Mouse (Mus musculus) forebrain, postnatal 0 days (tissue): Measurements from ENCODE around the gene Olfr95. TPM values are rescaled to one million over a fixed set of nuclear protein-coding genes. Genes with fewer than 3 reads are reported as not detected.
A peak's percentile ranks its signal among the peaks of the same experiment; 100 is the strongest.
"Not testable (repeated sequence)": the region's sequence is repeated elsewhere in the genome, so short reads cannot be mapped to it uniquely, and the experiment has no call there.

Experiments used
- ATAC-seq: fragments of 200-750 bp; cut with Nextera tagmentation; 2 replicates; pipeline ENCODE4 v1.8.0; 2017; ENCODE audit warnings: mild to moderate bottlenecking, moderate library complexity
- DNase-seq: peaks from one replicate; pipeline ENCODE4 v3.0.0-alpha.2; 2015
- H3K27ac ChIP-seq: fragments of 300-500 bp; sonication (generic); 2 replicates; pipeline ENCODE4 v1.5.1; 2014; ENCODE audit warnings: low read depth, mild to moderate bottlenecking, antibody characterized with exemption, low read length, moderate library complexity, mixed read lengths
- H3K27me3 ChIP-seq: fragments of 300-500 bp; sonication (generic); 2 replicates; pipeline ENCODE4 v1.6.1; 2014; ENCODE audit warnings: mild to moderate bottlenecking, low read length, mixed read lengths; ENCODE audit not compliant: insufficient read depth
- H3K36me3 ChIP-seq: fragments of 300-500 bp; sonication (generic); 2 replicates; pipeline ENCODE4 v1.6.1; 2014; ENCODE audit warnings: mild to moderate bottlenecking, moderate library complexity; ENCODE audit not compliant: insufficient read depth
- H3K4me1 ChIP-seq: fragments of 300-500 bp; sonication (generic); 2 replicates; pipeline ENCODE4 v1.6.1; 2014; ENCODE audit warnings: antibody characterized with exemption; ENCODE audit not compliant: insufficient read depth
- H3K4me2 ChIP-seq: fragments of 300-500 bp; sonication (generic); 2 replicates; pipeline ENCODE4 v1.6.1; 2014; ENCODE audit warnings: low read depth, mild to moderate bottlenecking, moderate library complexity
- H3K4me3 ChIP-seq: fragments of 300-500 bp; sonication (generic); 2 replicates; pipeline ENCODE4 v1.5.1; 2014; ENCODE audit warnings: low read depth, low read length, mixed read lengths
- H3K9ac ChIP-seq: fragments of 300-500 bp; sonication (generic); 2 replicates; pipeline ENCODE4 v1.6.1; 2014; ENCODE audit warnings: mild to moderate bottlenecking
- H3K9me3 ChIP-seq: fragments of 300-500 bp; sonication (generic); 2 replicates; pipeline ENCODE4 v1.6.1; 2016; ENCODE audit warnings: low read length
- CTCF ChIP-seq: sonication (generic); IDR thresholded peaks from 2 replicates; pipeline ENCODE4 v1.5.1; 2016; ENCODE audit warnings: antibody characterized with exemption, control low read depth, low read depth
- WGBS: fragments of 180-500 bp; shearing (Covaris S2); extraction: QIAGEN DNeasy Blood & Tissue Kit; methylation state at CpG from one replicate; pipeline ENCODE4 v1.1.7; 2014; 5-methylcytosine and 5-hydroxymethylcytosine counted together
- polyA plus RNA-seq: library from polyadenylated mRNA; unstranded; fragments of >200 nt; fragmentation: Nextera tagmentation; extraction: Ambion mirVana; gene quantifications from 2 replicates; pipeline ENCODE4 v1.2.1, GENCODE M21; 2015
- total RNA-seq: library from RNA; depleted of rRNA; stranded (reverse); fragments of >200 nt; gene quantifications from 2 replicates; pipeline ENCODE4 v1.2.3, GENCODE M21; 2014; rRNA removed

The Olfr95 gene
- total RNA-seq (0.05 TPM in 1 of 2 replicates, not detected in the other), polyA plus RNA-seq (not detected in 2 replicates)

- WGBS: 81% methylated on average over 3 of the region's 3 CpGs
- Histone ChIP-seq H3K27ac (no peak within 1 kb of the TSS), H3K9me3 (no peaks in the 10 kb centered on the region), H3K36me3 (no peaks in the 10 kb centered on the region), H3K4me3 (no peak within 1 kb of the TSS), H3K27me3 (no peaks in the 10 kb centered on the region), H3K4me2 (no peak within 1 kb of the TSS), H3K4me1 (no peaks in the 10 kb centered on the region), H3K9ac (no peak within 1 kb of the TSS)
- DNase-seq: no peak
- no peak for ATAC-seq
- TF ChIP-seq CTCF: no peak
These were observed at the start of gene Olfr95 for GRCm38 (mm10) chr17:37213018-37213417. Gene Olfr95 (minus strand): TSS chr17:37213118.

- no peak overlapping the region for H3K4me3 ChIP-seq
These were observed 37.6 kb upstream of the Olfr95 start for GRCm38 (mm10) chr17:37250544-37250943.

GRCm38 (mm10) chr17:37249460-37249859, 36.5 kb upstream of the Olfr95 start:
- H3K36me3 ChIP-seq: no peaks in the 10 kb centered on the region
- H3K4me1 ChIP-seq: no peaks in the 10 kb centered on the region
- no peak for TF ChIP-seq CTCF
- H3K9ac ChIP-seq: no peak overlapping the region
- no peaks in the 10 kb centered on the region for H3K27me3 ChIP-seq
- no peaks in the 10 kb centered on the region for H3K9me3 ChIP-seq
- DNase-seq (no peak), ATAC-seq (no peak)
- H3K4me3 ChIP-seq: no peak overlapping the region
- H3K27ac ChIP-seq: no peak overlapping the region
- H3K4me2 ChIP-seq: no peak overlapping the region

More at GRCm38 (mm10) chr17:37250544-37250943, 37.6 kb upstream of the Olfr95 start:
- H3K4me1 ChIP-seq: no peaks in the 10 kb centered on the region
- TF ChIP-seq CTCF: peak; percentile 32
- H3K36me3 ChIP-seq: no peaks in the 10 kb centered on the region
- no peak for ATAC-seq
- H3K4me2 ChIP-seq: no peak overlapping the region
- no peaks in the 10 kb centered on the region for H3K27me3 ChIP-seq
- 12% methylated on average over 1 of the region's 1 CpGs for WGBS
- DNase-seq: no peak
- no peaks in the 10 kb centered on the region for H3K9me3 ChIP-seq
- no peak overlapping the region for H3K27ac ChIP-seq
- no peak overlapping the region for H3K9ac ChIP-seq

- H3K27me3 ChIP-seq: no peaks in the 10 kb centered on the region
- DNase-seq: peak; percentile 45
- peak; percentile 76 for ATAC-seq
- H3K9me3 ChIP-seq: no peaks in the 10 kb centered on the region
- no peak overlapping the region for H3K4me3 ChIP-seq
- H3K4me1 ChIP-seq: no peaks in the 10 kb centered on the region
- WGBS: 27% methylated on average over 5 of the region's 5 CpGs
- H3K9ac ChIP-seq: no peak overlapping the region
- H3K36me3 ChIP-seq: no peaks in the 10 kb centered on the region
- no peak overlapping the region for H3K4me2 ChIP-seq
- peak; percentile 6; the same call in 1 of the 2 replicates for TF ChIP-seq CTCF
- no peak overlapping the region for H3K27ac ChIP-seq
These were observed 33.8 kb upstream of the Olfr95 start for GRCm38 (mm10) chr17:37246715-37247114.

- no peak for TF ChIP-seq CTCF
- H3K4me1 ChIP-seq: no peaks in the 10 kb centered on the region
- ATAC-seq (no peak), DNase-seq (no peak)
- no peaks in the 10 kb centered on the region for H3K36me3 ChIP-seq
- no peak overlapping the region for H3K9ac ChIP-seq
- H3K27ac ChIP-seq: no peak overlapping the region
- no peak overlapping the region for H3K4me3 ChIP-seq
- H3K27me3 ChIP-seq: no peaks in the 10 kb centered on the region
- no peak overlapping the region for H3K4me2 ChIP-seq
- H3K9me3 ChIP-seq: no peaks in the 10 kb centered on the region
- WGBS: 60% methylated on average over 3 of the region's 3 CpGs
These were observed 29.3 kb upstream of the Olfr95 start for GRCm38 (mm10) chr17:37242198-37242597.

GRCm38 (mm10) chr17:37237230-37237629, 24.3 kb upstream of the Olfr95 start, which contains the start of gene Olfr97:
Gene Olfr97 (minus strand): TSS chr17:37237330.
- not testable (repeated sequence) for DNase-seq, ATAC-seq, H3K27ac ChIP-seq, H3K4me3 ChIP-seq, H3K9ac ChIP-seq, H3K4me1 ChIP-seq, H3K27me3 ChIP-seq, H3K9me3 ChIP-seq, H3K36me3 ChIP-seq, H3K4me2 ChIP-seq
- 90% methylated on average over 2 of the region's 2 CpGs for WGBS

- Histone ChIP-seq H3K27ac (no peak overlapping the region), H3K4me2 (no peak overlapping the region), H3K27me3 (no peaks in the 10 kb centered on the region), H3K4me3 (no peak overlapping the region), H3K36me3 (no peaks in the 10 kb centered on the region), H3K4me1 (no peaks in the 10 kb centered on the region), H3K9me3 (no peaks in the 10 kb centered on the region), H3K9ac (no peak overlapping the region)
- DNase-seq (no peak), ATAC-seq (no peak)
- no peak; the same call in 1 of the 2 replicates for TF ChIP-seq CTCF
- WGBS: 32% methylated on average over 1 of the region's 1 CpGs
These were observed 9.0 kb upstream of the Olfr95 start for GRCm38 (mm10) chr17:37221879-37222278.
